Mouse (Mus musculus): Measurements from ENCODE around the gene Cybrd1. TPM values are rescaled to one million over a fixed set of nuclear protein-coding genes. Genes with fewer than 3 reads are reported as not detected.

The Cybrd1 gene
- polyA plus RNA-seq, 1 experiment from 2014 or later: 1.2 TPM

GRCm38 (mm10) chr2:71145853-71146252, 28.1 kb downstream of the Cybrd1 start:
- ATAC-seq (ENCODE audit: insufficient read depth): no peak
- Histone ChIP-seq H3K4me2 (no peak overlapping the region), H3K9me3 (ENCODE audit: low read depth, low read length) (no peaks in the 10 kb centered on the region), H3K9ac (no peak overlapping the region), H3K27ac (ENCODE audit: low read depth) (0 out of 2 replicates have a peak overlapping the region, but pooled peaks have one; percentile 8), H3K4me3 (ENCODE audit: low read depth, low read length) (no peak overlapping the region), H3K4me1 (ENCODE audit: insufficient read depth) (no peaks in the 10 kb centered on the region), H3K27me3 (ENCODE audit: insufficient read depth, low read length) (no peaks in the 10 kb centered on the region), H3K36me3 (ENCODE audit: insufficient read depth) (no peaks in the 10 kb centered on the region)
- TF ChIP-seq CTCF (IDR thresholded peaks at IDR 0.05; ENCODE audit: low read depth): no peak
- 71% methylated on average over 4 of the region's 4 CpGs for WGBS
- DNase-seq: no peak

DNA sequence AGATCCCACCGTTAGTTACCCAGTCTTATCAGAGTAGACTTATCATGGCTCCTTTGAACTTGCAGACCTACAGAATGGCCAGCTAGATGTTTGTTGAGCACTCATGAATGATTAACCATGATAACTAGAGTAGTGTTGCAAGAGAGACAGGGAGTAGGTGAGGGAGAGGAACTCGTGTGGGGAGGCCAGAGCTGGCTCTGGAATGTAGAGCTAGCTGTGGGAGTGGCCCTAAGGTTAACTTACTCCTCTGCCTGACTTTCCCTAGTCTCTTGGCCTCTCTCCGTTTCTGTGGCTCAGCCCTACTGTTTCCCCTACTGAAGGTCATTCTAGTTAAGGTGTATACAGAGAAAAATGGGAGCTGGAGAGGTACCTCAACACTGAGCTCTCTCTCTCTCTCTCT, 28.5 kb downstream of the Cybrd1 start:
- ATAC-seq (ENCODE audit: insufficient read depth): peak; percentile 66; the same call in 1 of the 2 replicates
- no peaks in the 10 kb centered on the region for H3K27me3 ChIP-seq (ENCODE audit: insufficient read depth, low read length)
- no peaks in the 10 kb centered on the region for H3K9me3 ChIP-seq (ENCODE audit: low read depth, low read length)
- no peaks in the 10 kb centered on the region for H3K36me3 ChIP-seq (ENCODE audit: insufficient read depth)
- H3K4me3 ChIP-seq (ENCODE audit: low read depth, low read length): no peak overlapping the region
- peak; percentile 27 for DNase-seq
- 17% methylated on average over 3 of the region's 3 CpGs for WGBS
- H3K27ac ChIP-seq (ENCODE audit: low read depth): 0 out of 2 replicates have a peak overlapping the region, but pooled peaks have one; percentile 8
- H3K4me2 ChIP-seq: no peak overlapping the region
- no peaks in the 10 kb centered on the region for H3K4me1 ChIP-seq (ENCODE audit: insufficient read depth)
- H3K9ac ChIP-seq: no peak overlapping the region
- TF ChIP-seq CTCF (IDR thresholded peaks at IDR 0.05; ENCODE audit: low read depth): no peak

DNA sequence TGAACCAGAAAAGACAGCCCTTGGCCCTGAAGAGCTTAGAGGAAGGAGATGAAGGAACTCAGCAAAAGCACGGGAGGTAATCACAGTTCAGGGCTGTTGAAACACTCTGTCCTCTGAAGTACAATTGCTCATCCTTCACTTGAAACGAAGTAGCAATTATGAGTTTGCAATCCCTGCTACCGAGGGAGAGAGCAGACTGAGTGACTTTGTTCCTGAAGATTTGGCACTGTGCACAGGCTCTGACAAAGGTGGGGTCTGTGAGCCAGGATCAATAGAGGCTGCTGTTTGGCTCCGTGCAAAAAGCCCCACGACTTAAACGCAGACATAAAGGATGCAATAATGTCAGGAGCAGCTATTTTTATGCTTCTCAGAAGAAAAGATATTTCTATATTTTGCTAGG, 30.1 kb downstream of the Cybrd1 start:
- ATAC-seq (ENCODE audit: insufficient read depth) (no peak), DNase-seq (no peak)
- Histone ChIP-seq H3K9ac (no peak overlapping the region), H3K27ac (ENCODE audit: low read depth) (no peak overlapping the region), H3K36me3 (ENCODE audit: insufficient read depth) (no peaks in the 10 kb centered on the region), H3K27me3 (ENCODE audit: insufficient read depth, low read length) (no peaks in the 10 kb centered on the region), H3K4me3 (ENCODE audit: low read depth, low read length) (no peak overlapping the region), H3K4me1 (ENCODE audit: insufficient read depth) (no peaks in the 10 kb centered on the region), H3K4me2 (no peak overlapping the region), H3K9me3 (ENCODE audit: low read depth, low read length) (no peaks in the 10 kb centered on the region)
- 37% methylated on average over 6 of the region's 6 CpGs for WGBS
- no peak for TF ChIP-seq CTCF (IDR thresholded peaks at IDR 0.05; ENCODE audit: low read depth)

DNA sequence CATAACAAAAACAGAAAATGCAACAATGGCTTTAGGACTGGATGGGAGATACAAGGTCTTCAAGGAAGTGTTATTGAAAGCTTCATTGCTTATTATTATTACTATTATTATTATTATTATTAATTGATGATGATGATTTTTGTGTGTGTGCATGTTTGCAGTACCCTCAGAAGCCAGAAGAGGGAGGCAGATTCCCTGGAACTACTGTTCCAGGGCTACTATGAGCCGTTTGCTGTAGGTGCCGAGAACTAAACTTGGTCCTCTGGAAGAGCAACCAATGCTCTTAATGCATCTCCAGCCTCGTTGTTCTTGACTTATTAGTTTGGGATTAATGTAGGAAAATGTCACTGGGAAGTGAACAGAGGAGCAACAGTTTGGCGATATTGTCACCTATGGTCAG, 34.4 kb downstream of the Cybrd1 start:
- Histone ChIP-seq H3K4me3 (ENCODE audit: low read depth, low read length) (no peak overlapping the region), H3K36me3 (ENCODE audit: insufficient read depth) (no peaks in the 10 kb centered on the region), H3K4me1 (ENCODE audit: insufficient read depth) (no peaks in the 10 kb centered on the region), H3K9me3 (ENCODE audit: low read depth, low read length) (no peaks in the 10 kb centered on the region), H3K27ac (ENCODE audit: low read depth) (no peak overlapping the region), H3K9ac (no peak overlapping the region), H3K27me3 (ENCODE audit: insufficient read depth, low read length) (no peaks in the 10 kb centered on the region), H3K4me2 (no peak overlapping the region)
- WGBS: 84% methylated on average over 4 of the region's 4 CpGs
- peak; percentile 20; the same call in 1 of the 2 replicates for TF ChIP-seq CTCF (IDR thresholded peaks at IDR 0.05; ENCODE audit: low read depth)
- no peak for DNase-seq
- no peak for ATAC-seq (ENCODE audit: insufficient read depth)

DNA sequence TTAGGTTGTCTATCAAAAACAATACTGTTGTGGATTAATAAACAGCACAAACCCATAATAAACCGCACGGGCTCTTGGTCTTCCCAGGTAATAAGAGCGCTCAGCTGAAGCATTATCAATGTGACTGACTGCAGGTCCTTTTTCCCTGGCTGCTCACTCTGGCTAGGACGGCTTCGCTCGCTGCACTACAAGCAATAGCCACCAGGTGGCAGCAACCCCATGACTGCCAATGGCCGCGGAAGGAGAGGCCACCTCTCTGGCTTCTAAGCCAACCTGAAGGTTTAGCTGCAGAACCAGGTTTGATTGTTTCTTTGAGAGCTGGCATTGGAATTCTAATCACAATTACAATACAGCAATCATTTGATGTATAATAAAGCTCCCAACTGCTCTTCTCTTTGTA, 37.8 kb downstream of the Cybrd1 start:
- WGBS: 8% methylated on average over 8 of the region's 8 CpGs
- no peaks in the 10 kb centered on the region for H3K36me3 ChIP-seq (ENCODE audit: insufficient read depth)
- H3K27me3 ChIP-seq (ENCODE audit: insufficient read depth, low read length): no peaks in the 10 kb centered on the region
- H3K9ac ChIP-seq: no peak overlapping the region
- H3K4me3 ChIP-seq (ENCODE audit: low read depth, low read length): no peak overlapping the region
- no peaks in the 10 kb centered on the region for H3K9me3 ChIP-seq (ENCODE audit: low read depth, low read length)
- H3K4me1 ChIP-seq (ENCODE audit: insufficient read depth): no peaks in the 10 kb centered on the region
- ATAC-seq (ENCODE audit: insufficient read depth) (peak; percentile 73), DNase-seq (peak; percentile 91)
- no peak overlapping the region for H3K4me2 ChIP-seq
- peak; percentile 99 for TF ChIP-seq CTCF (IDR thresholded peaks at IDR 0.05; ENCODE audit: low read depth)
- no peak overlapping the region for H3K27ac ChIP-seq (ENCODE audit: low read depth)

GRCm38 (mm10) chr2:71156446-71156845, 38.7 kb downstream of the Cybrd1 start:
- H3K4me2 ChIP-seq: no peak overlapping the region
- no peak for ATAC-seq (ENCODE audit: insufficient read depth)
- H3K36me3 ChIP-seq (ENCODE audit: insufficient read depth): no peaks in the 10 kb centered on the region
- 79% methylated on average over 8 of the region's 8 CpGs for WGBS
- no peak overlapping the region for H3K27ac ChIP-seq (ENCODE audit: low read depth)
- DNase-seq: no peak
- no peaks in the 10 kb centered on the region for H3K4me1 ChIP-seq (ENCODE audit: insufficient read depth)
- TF ChIP-seq CTCF (IDR thresholded peaks at IDR 0.05; ENCODE audit: low read depth): no peak
- no peaks in the 10 kb centered on the region for H3K9me3 ChIP-seq (ENCODE audit: low read depth, low read length)
- no peak overlapping the region for H3K4me3 ChIP-seq (ENCODE audit: low read depth, low read length)
- H3K9ac ChIP-seq: no peak overlapping the region
- no peaks in the 10 kb centered on the region for H3K27me3 ChIP-seq (ENCODE audit: insufficient read depth, low read length)

GRCm38 (mm10) chr2:71157881-71158280, 40.2 kb downstream of the Cybrd1 start:
- DNase-seq: no peak
- Histone ChIP-seq H3K4me3 (ENCODE audit: low read depth, low read length) (no peak overlapping the region), H3K4me2 (no peak overlapping the region), H3K9ac (no peak overlapping the region), H3K4me1 (ENCODE audit: insufficient read depth) (no peaks in the 10 kb centered on the region), H3K36me3 (ENCODE audit: insufficient read depth) (no peaks in the 10 kb centered on the region), H3K27me3 (ENCODE audit: insufficient read depth, low read length) (no peaks in the 10 kb centered on the region), H3K27ac (ENCODE audit: low read depth) (no peak overlapping the region), H3K9me3 (ENCODE audit: low read depth, low read length) (no peaks in the 10 kb centered on the region)
- TF ChIP-seq CTCF (IDR thresholded peaks at IDR 0.05; ENCODE audit: low read depth): no peak
- ATAC-seq (ENCODE audit: insufficient read depth): no peak
- whole genome bisulfite sequencing: 88% methylated on average over 8 of the region's 8 CpGs

Measured in lung, embryonic 14.5 days (tissue).